Mouse (Mus musculus) c-Kit-positive CD71-negative TER-119-negative erythroid progenitor cells, embryonic 14.5 days (primary cell): ENCODE results near the gene Cnn2.

Source experiments
- DNase-seq: peaks from one replicate; pipeline ENCODE4 v3.0.0-alpha.2; 2013; ENCODE audit warnings: low read depth

The Cnn2 gene

GRCm38 (mm10) chr10:79970415-79971182 is 17.8 kb upstream of the Cnn2 start, which contains the start of gene Grin3b:
TSS of gene Grin3b (plus strand) at chr10:79970715.
- no peak for DNase-seq

DNA sequence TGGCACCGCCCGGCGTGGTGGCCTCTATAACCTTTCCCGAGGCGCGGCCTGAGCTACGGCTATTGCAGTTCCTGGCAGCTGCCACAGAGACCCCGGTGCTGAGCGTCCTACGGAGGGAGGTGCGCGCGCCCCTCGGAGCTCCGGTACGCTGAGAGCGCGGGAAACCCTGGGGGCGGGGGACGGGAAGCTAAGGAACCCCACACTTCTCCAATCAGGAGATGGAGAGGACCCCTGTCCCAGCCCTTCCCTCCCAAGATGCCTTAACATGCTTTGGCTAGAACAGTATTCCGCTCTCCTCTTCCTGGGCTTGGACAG is 17.2 kb upstream of the Cnn2 start:
- DNase-seq = no peak

DNA sequence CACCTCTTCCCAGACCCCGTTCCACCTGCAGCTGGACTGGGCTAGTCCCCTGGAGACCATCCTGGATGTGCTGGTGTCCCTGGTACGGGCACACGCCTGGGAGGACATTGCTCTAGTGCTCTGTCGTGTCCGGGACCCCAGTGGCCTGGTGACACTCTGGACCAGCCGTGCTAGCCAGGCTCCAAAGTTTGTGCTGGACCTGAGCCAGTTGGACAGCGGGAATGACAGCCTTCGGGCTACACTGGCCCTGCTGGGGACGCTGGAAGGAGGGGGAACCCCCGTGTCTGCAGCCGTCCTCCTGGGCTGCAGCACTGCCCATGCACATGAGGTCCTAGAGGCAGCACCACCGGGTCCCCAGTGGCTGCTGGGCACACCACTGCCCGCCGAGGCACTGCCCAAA is 15.6 kb upstream of the Cnn2 start:
- no peak for DNase-seq

DNA sequence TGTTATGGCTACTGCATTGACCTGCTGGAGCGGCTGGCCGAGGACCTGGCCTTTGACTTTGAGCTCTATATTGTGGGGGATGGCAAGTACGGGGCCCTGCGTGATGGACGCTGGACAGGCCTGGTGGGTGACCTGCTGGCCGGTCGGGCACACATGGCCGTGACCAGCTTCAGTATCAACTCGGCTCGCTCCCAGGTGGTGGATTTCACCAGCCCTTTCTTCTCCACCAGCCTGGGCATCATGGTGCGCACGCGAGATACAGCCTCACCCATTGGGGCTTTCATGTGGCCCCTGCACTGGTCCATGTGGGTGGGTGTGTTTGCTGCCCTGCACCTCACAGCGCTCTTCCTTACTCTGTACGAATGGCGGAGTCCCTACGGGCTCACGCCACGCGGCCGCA is 14.3 kb upstream of the Cnn2 start:
- no peak for DNase-seq

GRCm38 (mm10) chr10:79974668-79975067 is 13.7 kb upstream of the Cnn2 start:
- DNase-seq = no peak

GRCm38 (mm10) chr10:79976071-79976721 is 12.2 kb upstream of the Cnn2 start:
- no peak for DNase-seq

- DNase-seq = no peak
Observed at GRCm38 (mm10) chr10:79976722-79977107, 11.7 kb upstream of the Cnn2 start.

GRCm38 (mm10) chr10:79977324-79977723 is 11.1 kb upstream of the Cnn2 start:
- no peak for DNase-seq

GRCm38 (mm10) chr10:79978061-79978460 is 10.3 kb upstream of the Cnn2 start:
- DNase-seq = no peak

DNA sequence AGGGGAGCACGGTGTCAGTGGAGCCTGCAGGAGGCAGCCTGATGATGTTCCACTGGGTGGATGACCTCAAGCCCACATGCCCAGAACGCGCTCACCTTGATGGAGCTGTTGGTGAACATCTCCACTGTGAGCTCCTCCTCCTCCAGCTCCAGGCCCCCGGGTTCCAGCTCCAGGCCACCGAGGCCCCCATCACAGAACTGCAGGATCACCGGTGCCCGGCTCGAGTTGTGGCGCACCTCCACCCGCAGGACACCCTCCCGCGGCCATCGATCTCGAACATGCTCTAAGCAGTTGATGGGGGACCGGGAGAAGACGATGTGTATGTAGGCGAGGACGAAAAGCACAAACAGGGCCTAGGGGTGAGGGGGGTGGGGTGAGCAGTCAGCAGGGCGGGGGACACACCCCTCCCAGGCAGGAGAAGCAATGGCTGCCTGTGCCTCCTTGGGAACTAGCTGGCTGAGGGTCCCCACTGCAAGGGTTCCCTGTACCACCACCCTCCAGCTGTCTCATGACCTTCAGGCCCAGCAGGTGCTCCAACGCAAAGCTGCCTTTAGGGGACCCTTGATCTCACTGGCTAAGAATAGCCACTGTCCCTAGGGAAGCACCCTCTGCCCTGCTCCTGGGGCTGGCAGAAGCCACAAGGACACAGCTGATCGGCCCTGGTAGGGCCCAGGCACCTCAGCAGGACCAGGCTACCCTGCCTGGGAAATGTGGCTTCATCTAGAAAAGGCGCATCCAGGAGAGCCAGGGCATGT is 8.8 kb upstream of the Cnn2 start:
- DNase-seq = no peak

DNA sequence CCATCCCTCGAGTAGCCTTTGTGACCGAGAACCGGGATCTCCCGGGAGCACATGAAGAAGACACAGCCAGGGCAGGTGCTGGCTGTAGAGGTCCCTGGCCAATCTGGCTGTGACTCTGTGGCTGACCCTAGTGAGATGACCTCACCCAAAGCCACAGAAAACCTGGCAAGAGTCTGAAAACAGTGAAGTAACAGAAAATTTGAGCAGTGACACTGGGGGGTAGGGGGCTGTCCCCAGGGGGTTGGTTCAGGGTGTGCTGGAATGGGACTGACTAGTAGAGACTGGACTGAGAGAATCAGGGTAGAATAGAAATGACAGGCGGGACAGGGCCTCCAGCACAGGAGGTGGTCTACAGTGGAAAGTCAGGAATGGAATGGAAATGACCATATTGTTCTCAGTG is 5.2 kb upstream of the Cnn2 start:
- no peak for DNase-seq

- DNase-seq = no peak
Observed at GRCm38 (mm10) chr10:79983670-79984069, 4.7 kb upstream of the Cnn2 start.

DNA sequence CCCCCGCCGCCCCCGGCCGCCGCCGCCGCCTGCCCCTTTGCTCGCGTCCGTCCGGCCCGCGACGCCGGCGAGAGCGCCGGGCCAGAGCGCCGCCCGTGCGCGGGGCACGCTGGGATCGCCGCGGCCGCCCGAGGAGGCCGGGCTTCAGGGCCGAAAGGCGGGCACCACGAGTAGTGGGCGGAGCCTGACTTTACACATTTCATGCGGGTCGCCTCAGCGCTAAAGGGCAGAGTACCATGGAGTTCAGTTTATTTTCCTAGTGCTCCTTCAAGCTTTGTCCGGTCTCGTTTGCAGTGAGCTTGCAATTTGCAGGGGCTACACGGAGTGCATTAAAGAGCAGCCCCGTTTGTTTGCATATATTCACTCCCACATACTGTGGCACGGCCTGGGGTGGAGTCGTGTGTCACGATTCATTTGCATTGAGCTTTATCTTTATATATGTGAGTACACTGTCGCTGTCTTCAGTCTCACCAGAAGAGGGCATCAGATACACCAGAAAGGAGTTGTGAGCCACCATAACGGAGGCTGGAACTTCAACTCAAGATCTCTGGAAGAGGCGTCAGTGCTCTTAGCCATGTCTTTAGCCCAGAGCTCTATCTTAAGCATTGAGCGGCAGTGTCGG is 4.1 kb upstream of the Cnn2 start, which contains the start of gene Tmem259:
Tmem259 (minus strand) TSS at position 136 of the 622 bp plus-strand sequence.
- peak; percentile 80 for DNase-seq

GRCm38 (mm10) chr10:79984871-79985270 is 3.5 kb upstream of the Cnn2 start:
- DNase-seq = peak; percentile 95

DNA sequence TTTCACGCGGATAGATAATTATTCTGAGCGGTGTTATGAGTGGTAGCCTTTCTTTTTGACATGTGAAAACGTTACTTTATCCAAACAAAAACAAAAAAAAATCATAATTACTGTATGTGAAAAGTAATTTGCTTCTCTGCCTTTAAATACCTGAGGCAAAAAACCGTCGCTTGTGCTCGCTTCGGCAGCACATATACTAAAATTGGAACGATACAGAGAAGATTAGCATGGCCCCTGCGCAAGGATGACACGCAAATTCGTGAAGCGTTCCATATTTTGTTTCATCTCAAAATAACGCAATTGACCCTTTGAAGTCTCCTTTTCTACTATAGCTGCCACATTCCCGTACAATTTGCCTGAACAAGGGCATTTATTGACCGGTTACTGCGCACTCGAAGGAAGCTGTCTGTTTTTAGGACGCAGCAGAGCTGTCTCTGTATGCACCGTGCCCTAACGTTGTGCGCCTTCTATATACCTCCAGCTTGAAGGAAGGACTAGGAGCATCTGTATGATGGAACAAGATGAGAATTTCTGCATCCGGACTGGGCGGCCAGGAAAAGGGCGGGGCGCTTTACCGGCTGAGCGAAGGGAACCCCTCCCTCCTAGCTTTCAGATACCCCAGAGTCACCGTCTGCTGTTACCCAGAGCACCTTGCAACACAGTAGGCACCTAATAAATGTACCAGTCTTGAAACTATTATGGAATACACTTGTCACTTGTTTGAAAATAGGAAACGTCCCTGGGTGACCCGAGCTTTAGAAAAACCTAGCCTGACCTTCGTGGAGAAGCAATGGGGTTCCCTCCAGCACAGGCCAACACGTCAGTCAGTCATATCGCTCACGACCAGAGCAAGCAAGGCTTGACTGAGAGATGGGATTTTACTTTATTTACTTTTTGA is 2.8 kb upstream of the Cnn2 start:
- no peak for DNase-seq

GRCm38 (mm10) chr10:79986232-79986878 is 2.0 kb upstream of the Cnn2 start:
- DNase-seq = no peak

DNA sequence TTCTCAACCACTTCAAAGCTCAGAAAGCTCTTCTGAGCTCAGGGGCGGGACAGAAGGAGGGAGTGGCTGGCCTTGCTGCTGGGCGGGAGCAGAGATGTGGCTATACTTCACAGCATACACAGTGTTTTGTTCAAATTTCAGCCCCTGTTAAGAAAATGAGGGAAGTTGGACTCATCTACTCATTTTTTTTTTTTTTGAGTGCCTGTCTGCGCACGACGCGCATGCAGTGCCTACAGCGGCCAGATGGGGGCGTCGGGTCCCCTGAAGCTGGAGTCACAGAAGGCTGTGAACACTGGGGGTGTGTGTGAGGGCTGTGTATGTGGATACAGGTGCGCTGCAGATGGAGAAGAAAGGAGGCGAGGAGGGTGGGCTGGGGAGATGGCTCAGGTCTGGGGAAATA is 1.4 kb upstream of the Cnn2 start:
- peak; percentile 90 for DNase-seq

DNA sequence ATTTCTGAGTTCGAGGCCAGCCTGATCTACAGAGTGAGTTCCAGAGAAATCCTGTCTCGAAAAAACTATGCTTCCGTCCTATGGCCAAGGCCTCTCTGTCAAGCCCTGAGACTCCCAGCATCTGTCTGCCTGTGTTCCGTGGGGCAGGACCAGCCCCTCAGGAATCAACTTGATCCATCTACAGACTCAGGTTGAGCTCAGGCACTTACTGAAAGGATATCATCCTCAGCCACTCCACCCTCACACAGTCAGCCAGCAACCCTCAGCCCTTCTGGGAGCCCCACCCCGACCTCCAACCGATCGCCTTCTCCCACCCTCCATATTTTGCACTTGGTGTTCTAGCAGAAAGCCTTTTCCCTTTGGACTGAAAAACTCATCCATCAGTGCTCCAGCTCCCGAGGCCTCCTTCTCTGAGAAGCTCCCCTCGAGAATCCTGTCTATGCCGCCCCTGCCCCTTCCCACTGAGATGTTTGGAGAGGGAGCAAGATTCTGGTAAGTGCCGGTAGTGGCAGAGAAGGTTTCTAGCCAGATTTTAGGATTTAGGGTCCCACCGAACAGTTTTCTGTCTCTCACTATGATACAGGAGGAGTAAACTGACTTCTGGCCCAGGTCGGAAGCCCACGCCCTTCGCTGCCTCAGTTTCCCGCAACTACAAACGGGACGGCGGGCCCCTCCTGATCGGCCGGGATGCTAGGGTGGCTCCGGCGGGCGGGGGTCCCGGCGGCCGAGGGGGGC is 446 bp upstream of the Cnn2 start:
- no peak for DNase-seq

DNA sequence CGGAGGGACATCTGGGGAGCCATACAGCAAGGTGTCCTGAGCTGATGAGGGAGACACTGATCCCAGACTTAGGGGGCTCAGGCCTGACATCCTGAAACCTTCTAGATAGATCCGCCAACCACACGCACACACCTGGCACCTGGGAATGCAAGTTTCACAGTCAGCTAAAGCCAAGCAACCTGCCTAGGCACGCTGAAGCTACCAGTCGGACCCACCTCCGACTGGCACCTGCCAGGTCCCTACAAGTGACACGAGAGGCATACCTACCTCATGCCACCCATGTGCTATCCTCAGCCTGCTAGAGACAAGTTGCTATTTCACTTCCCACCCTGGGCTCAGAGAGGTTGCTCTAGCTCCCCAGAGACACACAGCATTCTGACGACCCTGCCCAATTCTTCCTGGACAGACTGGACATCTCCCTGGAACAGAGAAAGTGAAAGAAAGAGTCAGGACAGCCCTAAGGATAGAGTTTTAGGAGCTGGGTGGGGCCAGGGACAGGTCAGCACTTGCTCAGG is 945 bp downstream of the Cnn2 start:
- DNase-seq = no peak

- no peak for DNase-seq
Observed at GRCm38 (mm10) chr10:79989870-79990269, 1.5 kb downstream of the Cnn2 start.
